Mouse (Mus musculus) intestine, embryonic 16.5 days (tissue): ENCODE measurements around the gene Eya2. TPM values are rescaled to one million over a fixed set of nuclear protein-coding genes. Genes with fewer than 3 reads are reported as not detected.
A peak's percentile ranks its signal among the peaks of the same experiment; 100 is the strongest.

Experiments
- ATAC-seq: fragments of 200-750 bp; cut with Nextera tagmentation; 2 replicates; pipeline ENCODE4 v1.8.0; 2017; ENCODE audit warnings: moderate TSS enrichment, moderate library complexity
- H3K27ac ChIP-seq: fragments of 300-500 bp; sonication (generic); 2 replicates; pipeline ENCODE4 v1.5.1; 2014; ENCODE audit warnings: mild to moderate bottlenecking, low read length
- H3K27me3 ChIP-seq: fragments of 300-500 bp; sonication (generic); replicated peaks from 2 replicates; pipeline ENCODE4 v1.6.1; 2014; ENCODE audit warnings: low read length, control low read depth, mixed read lengths; ENCODE audit not compliant: control insufficient read depth, insufficient read depth
- H3K36me3 ChIP-seq: fragments of 300-500 bp; sonication (generic); 2 replicates; pipeline ENCODE4 v1.6.1; 2014; ENCODE audit warnings: low read length, control low read depth; ENCODE audit not compliant: control insufficient read depth, insufficient read depth
- H3K4me1 ChIP-seq: fragments of 300-500 bp; sonication (generic); 2 replicates; pipeline ENCODE4 v1.6.1; 2014; ENCODE audit warnings: low read length, control low read depth, mixed read lengths; ENCODE audit not compliant: control insufficient read depth, insufficient read depth
- H3K4me2 ChIP-seq: fragments of 300-500 bp; sonication (generic); 2 replicates; pipeline ENCODE4 v1.6.1; 2014; ENCODE audit warnings: low read depth, low read length, control low read depth
- H3K4me3 ChIP-seq: fragments of 300-500 bp; sonication (generic); 2 replicates; pipeline ENCODE4 v1.5.1; 2014; ENCODE audit warnings: mild to moderate bottlenecking, low read length
- H3K9ac ChIP-seq: fragments of 300-500 bp; sonication (generic); 2 replicates; pipeline ENCODE4 v1.6.1; 2014; ENCODE audit warnings: low read depth, low read length
- H3K9me3 ChIP-seq: fragments of 300-500 bp; sonication (generic); 2 replicates; pipeline ENCODE4 v1.6.1; 2016; ENCODE audit warnings: low read length, control low read depth; ENCODE audit not compliant: control insufficient read depth
- WGBS: fragments of 180-500 bp; shearing (Covaris S2); extraction: QIAGEN DNeasy Blood & Tissue Kit; methylation state at CpG from one replicate; pipeline ENCODE4 v1.1.7; 2014; 5-methylcytosine and 5-hydroxymethylcytosine counted together
- polyA plus RNA-seq: library from polyadenylated mRNA; unstranded; fragments of >200 nt; fragmentation: Nextera tagmentation; extraction: Ambion mirVana; gene quantifications from 2 replicates; pipeline ENCODE4 v1.2.1, GENCODE M21; 2015

Eya2 gene
- polyA plus RNA-seq, 1 experiment from 2014 or later = 0.33 TPM

GRCm38 (mm10) chr2:165809091-165809490, 214.3 kb downstream of the Eya2 start:
- Histone ChIP-seq H3K9me3 (no peaks in the 10 kb centered on the region), H3K27me3 (no peaks in the 10 kb centered on the region), H3K36me3 (peaks cover 33% of the 10 kb centered on the region), H3K4me3 (no peak overlapping the region), H3K4me1 (no peaks in the 10 kb centered on the region), H3K4me2 (no peak overlapping the region), H3K9ac (no peak overlapping the region), H3K27ac (no peak overlapping the region)
- no peak for ATAC-seq
- WGBS = 95% methylated on average over 5 of the region's 5 CpGs

GRCm38 (mm10) chr2:165809901-165810477, 215.2 kb downstream of the Eya2 start:
- H3K4me3 ChIP-seq = no peak overlapping the region
- H3K27me3 ChIP-seq = no peaks in the 10 kb centered on the region
- no peaks in the 10 kb centered on the region for H3K4me1 ChIP-seq
- no peak for ATAC-seq
- H3K9ac ChIP-seq = no peak overlapping the region
- no peak overlapping the region for H3K4me2 ChIP-seq
- H3K27ac ChIP-seq = no peak overlapping the region
- H3K9me3 ChIP-seq = no peaks in the 10 kb centered on the region
- peaks cover 39% of the 10 kb centered on the region for H3K36me3 ChIP-seq
- WGBS = 93% methylated on average over 5 of the region's 5 CpGs

GRCm38 (mm10) chr2:165811536-165811935, 216.7 kb downstream of the Eya2 start:
- WGBS = 64% methylated on average over 5 of the region's 5 CpGs

GRCm38 (mm10) chr2:165812889-165813288, 218.1 kb downstream of the Eya2 start:
- no peak for ATAC-seq
- WGBS = 66% methylated on average over 8 of the region's 8 CpGs
- H3K27me3 ChIP-seq = no peaks in the 10 kb centered on the region
- no peak overlapping the region for H3K4me2 ChIP-seq
- peaks cover 37% of the 10 kb centered on the region for H3K36me3 ChIP-seq
- H3K9me3 ChIP-seq = no peaks in the 10 kb centered on the region
- H3K9ac ChIP-seq = no peak overlapping the region
- no peaks in the 10 kb centered on the region for H3K4me1 ChIP-seq
- no peak overlapping the region for H3K4me3 ChIP-seq
- no peak overlapping the region for H3K27ac ChIP-seq

More at GRCm38 (mm10) chr2:165811536-165811935, 216.7 kb downstream of the Eya2 start:
- no peaks in the 10 kb centered on the region for H3K9me3 ChIP-seq
- no peaks in the 10 kb centered on the region for H3K4me1 ChIP-seq
- no peak overlapping the region for H3K27ac ChIP-seq
- H3K27me3 ChIP-seq = no peaks in the 10 kb centered on the region
- no peak overlapping the region for H3K4me2 ChIP-seq
- H3K4me3 ChIP-seq = no peak overlapping the region
- H3K36me3 ChIP-seq = peaks cover 38% of the 10 kb centered on the region
- ATAC-seq = peak; percentile 37; the same call in 1 of the 2 replicates
- no peak overlapping the region for H3K9ac ChIP-seq

GRCm38 (mm10) chr2:165815103-165815880, 220.5 kb downstream of the Eya2 start:
- 87% methylated on average over 26 of the region's 28 CpGs for WGBS
- H3K9ac ChIP-seq = no peak overlapping the region
- H3K4me3 ChIP-seq = no peak overlapping the region
- H3K27ac ChIP-seq = no peak overlapping the region
- peaks cover 31% of the 10 kb centered on the region for H3K36me3 ChIP-seq
- H3K27me3 ChIP-seq = no peaks in the 10 kb centered on the region
- no peaks in the 10 kb centered on the region for H3K4me1 ChIP-seq
- no peak for ATAC-seq
- H3K4me2 ChIP-seq = no peak overlapping the region
- no peaks in the 10 kb centered on the region for H3K9me3 ChIP-seq

- 93% methylated on average over 10 of the region's 10 CpGs for WGBS
- Histone ChIP-seq H3K4me2 (no peak overlapping the region), H3K36me3 (peaks cover 30% of the 10 kb centered on the region), H3K9me3 (no peaks in the 10 kb centered on the region), H3K27ac (no peak overlapping the region), H3K4me1 (no peaks in the 10 kb centered on the region), H3K9ac (no peak overlapping the region), H3K4me3 (no peak overlapping the region), H3K27me3 (no peaks in the 10 kb centered on the region)
- no peak for ATAC-seq
Measured at GRCm38 (mm10) chr2:165817437-165817836, 222.6 kb downstream of the Eya2 start.

GRCm38 (mm10) chr2:165818570-165818969, 223.7 kb downstream of the Eya2 start:
- ATAC-seq = no peak
- peaks cover 30% of the 10 kb centered on the region for H3K36me3 ChIP-seq
- no peak overlapping the region for H3K9ac ChIP-seq

GRCm38 (mm10) chr2:165818985-165819948, 224.4 kb downstream of the Eya2 start:
- Histone ChIP-seq H3K36me3 (peaks cover 23% of the 10 kb centered on the region), H3K4me1 (no peaks in the 10 kb centered on the region), H3K27me3 (no peaks in the 10 kb centered on the region), H3K4me3 (no peak overlapping the region), H3K27ac (no peak overlapping the region), H3K9me3 (no peaks in the 10 kb centered on the region), H3K9ac (no peak overlapping the region), H3K4me2 (no peak overlapping the region)
- 82% methylated on average over 10 of the region's 10 CpGs for WGBS
- peak; percentile 57 for ATAC-seq

More at GRCm38 (mm10) chr2:165818570-165818969, 223.7 kb downstream of the Eya2 start:
- Histone ChIP-seq H3K9me3 (no peaks in the 10 kb centered on the region), H3K4me3 (no peak overlapping the region), H3K4me1 (no peaks in the 10 kb centered on the region), H3K27ac (no peak overlapping the region), H3K4me2 (no peak overlapping the region), H3K27me3 (no peaks in the 10 kb centered on the region)
- WGBS = 89% methylated on average over 6 of the region's 6 CpGs

GRCm38 (mm10) chr2:165820073-165820472, 225.2 kb downstream of the Eya2 start:
- Histone ChIP-seq H3K4me2 (no peak overlapping the region), H3K27me3 (no peaks in the 10 kb centered on the region), H3K9me3 (no peaks in the 10 kb centered on the region), H3K4me1 (no peaks in the 10 kb centered on the region), H3K9ac (no peak overlapping the region), H3K4me3 (no peak overlapping the region), H3K27ac (no peak overlapping the region), H3K36me3 (peaks cover 23% of the 10 kb centered on the region)
- ATAC-seq = peak; percentile 19; the same call in 1 of the 2 replicates
- 84% methylated on average over 3 of the region's 3 CpGs for WGBS
